Mouse (Mus musculus) embryonic facial prominence, embryonic 13.5 days (tissue): Measurements from ENCODE around the gene Rab37. TPM values are rescaled to one million over a fixed set of nuclear protein-coding genes. Genes with fewer than 3 reads are reported as not detected.

Source experiments
- ATAC-seq: fragments of 200-750 bp; cut with Nextera tagmentation; 2 replicates; pipeline ENCODE4 v1.8.0; 2017; ENCODE audit warnings: low read depth; ENCODE audit not compliant: insufficient number of reproducible peaks, insufficient read depth, low FRiP score, low TSS enrichment
- H3K27ac ChIP-seq: fragments of 300-500 bp; sonication (generic); 2 replicates; pipeline ENCODE4 v1.5.1; 2015; ENCODE audit warnings: moderate library complexity, mild to moderate bottlenecking, inconsistent platforms
- H3K27me3 ChIP-seq: fragments of 300-500 bp; sonication (generic); 2 replicates; pipeline ENCODE4 v1.6.1; 2015; ENCODE audit warnings: mild to moderate bottlenecking, inconsistent platforms
- H3K36me3 ChIP-seq: fragments of 300-500 bp; sonication (generic); 2 replicates; pipeline ENCODE4 v1.6.1; 2015; ENCODE audit warnings: mild to moderate bottlenecking, inconsistent platforms
- H3K4me1 ChIP-seq: fragments of 300-500 bp; sonication (generic); 2 replicates; pipeline ENCODE4 v1.6.1; 2015; ENCODE audit warnings: inconsistent platforms
- H3K4me2 ChIP-seq: fragments of 300-500 bp; sonication (generic); 2 replicates; pipeline ENCODE4 v1.6.1; 2015; ENCODE audit warnings: moderate library complexity, mild to moderate bottlenecking, inconsistent platforms
- H3K4me3 ChIP-seq: fragments of 300-500 bp; sonication (generic); 2 replicates; pipeline ENCODE4 v1.5.1; 2015; ENCODE audit warnings: mild to moderate bottlenecking, inconsistent platforms
- H3K9ac ChIP-seq: fragments of 300-500 bp; sonication (generic); 2 replicates; pipeline ENCODE4 v1.6.1; 2015; ENCODE audit warnings: mild to moderate bottlenecking, inconsistent platforms
- H3K9me3 ChIP-seq: fragments of 300-500 bp; sonication (generic); 2 replicates; pipeline ENCODE4 v1.6.1; 2016; ENCODE audit warnings: inconsistent platforms
- WGBS: fragments of 180-500 bp; shearing (Covaris S2); methylation state at CpG from one replicate; pipeline ENCODE4 v1.1.7; 2015; ENCODE audit warnings: mixed read lengths; 5-methylcytosine and 5-hydroxymethylcytosine counted together
- polyA plus RNA-seq: library from polyadenylated mRNA; unstranded; fragments of >200 nt; fragmentation: Nextera tagmentation; extraction: Ambion mirVana; gene quantifications from 2 replicates; pipeline ENCODE4 v1.2.1, GENCODE M21; 2015

Rab37 gene
- polyA plus RNA-seq, 1 experiment from 2014 or later, result 0.98 TPM

DNA sequence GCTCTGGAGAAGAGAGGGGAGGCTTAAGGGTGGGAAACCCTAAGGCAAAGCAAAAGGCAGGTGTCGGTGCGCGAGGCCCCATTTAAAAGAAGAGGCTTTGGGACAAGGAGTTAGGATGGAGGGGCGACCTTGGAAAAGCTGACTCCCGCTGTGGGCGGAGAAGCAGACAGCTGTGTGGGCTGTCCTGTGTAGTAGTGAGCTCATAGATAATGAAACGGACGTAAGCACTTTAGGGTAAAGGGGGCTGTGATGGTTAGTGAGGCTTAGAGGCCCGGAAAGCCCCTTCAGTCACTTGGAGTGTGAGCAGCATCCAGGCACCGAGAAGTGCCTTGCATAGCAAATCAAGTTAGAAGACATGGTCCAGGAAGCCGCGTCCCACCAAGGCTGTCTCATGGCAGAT, 96.5 kb downstream of the Rab37 start, which contains the start of gene Nat9:
Gene Nat9 (minus strand): TSS at position 167 of the 400 bp plus-strand sequence.
- H3K4me3 ChIP-seq, result peak within 1 kb of the TSS; percentile 62
- H3K9ac ChIP-seq, result peak within 1 kb of the TSS; percentile 80
- H3K4me1 ChIP-seq, result peaks cover 18% of the 10 kb centered on the region
- no peaks in the 10 kb centered on the region for H3K9me3 ChIP-seq
- 10% methylated on average over 12 of the region's 12 CpGs for WGBS
- no peak for ATAC-seq
- peak within 1 kb of the TSS; percentile 92 for H3K4me2 ChIP-seq
- peaks cover 13% of the 10 kb centered on the region for H3K36me3 ChIP-seq
- no peaks in the 10 kb centered on the region; the same call in 1 of the 2 replicates for H3K27me3 ChIP-seq
- H3K27ac ChIP-seq, result peak within 1 kb of the TSS; percentile 48; the same call in 1 of the 2 replicates

DNA sequence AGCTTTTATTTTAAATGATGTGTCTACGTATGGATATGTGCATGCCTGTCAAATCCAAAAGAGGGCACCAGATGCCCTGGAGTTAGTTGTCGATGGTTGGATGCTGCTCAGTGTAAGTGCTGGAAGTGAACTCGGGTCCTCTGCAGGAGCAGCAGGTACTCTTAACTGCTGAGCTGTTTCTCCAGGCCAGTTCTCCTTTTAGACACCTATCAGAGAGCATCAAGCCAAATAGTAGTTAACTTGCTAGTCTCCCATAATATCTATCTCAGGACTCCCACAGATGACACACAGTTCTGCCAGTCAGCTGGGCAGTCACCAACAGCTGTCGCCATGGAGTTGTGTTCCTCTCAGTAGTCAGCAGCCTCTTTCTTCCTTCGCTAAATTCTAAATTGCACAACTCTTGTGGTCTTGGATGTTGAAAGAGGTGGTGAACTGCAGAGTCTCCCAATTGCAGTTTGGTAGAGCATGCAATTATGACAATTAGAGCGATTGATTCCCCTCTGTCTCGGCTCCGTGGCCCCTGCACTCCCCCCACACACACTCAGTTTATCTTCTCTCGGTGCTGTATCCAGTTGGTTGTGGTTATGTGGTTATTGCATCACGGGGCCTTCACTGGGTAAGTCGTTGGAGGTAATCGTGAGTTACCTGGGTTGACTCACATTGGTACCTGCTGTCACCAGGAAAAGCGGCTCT, 97.5 kb downstream of the Rab37 start:
- H3K36me3 ChIP-seq, result peaks cover 13% of the 10 kb centered on the region
- no peaks in the 10 kb centered on the region; the same call in 1 of the 2 replicates for H3K27me3 ChIP-seq
- peak overlapping the region; percentile 92; the same call in 1 of the 2 replicates for H3K4me2 ChIP-seq
- no peaks in the 10 kb centered on the region for H3K9me3 ChIP-seq
- no peak for ATAC-seq
- H3K27ac ChIP-seq, result no peak overlapping the region
- H3K9ac ChIP-seq, result no peak overlapping the region
- 85% methylated on average over 13 of the region's 13 CpGs for WGBS
- no peak overlapping the region for H3K4me3 ChIP-seq
- H3K4me1 ChIP-seq, result peaks cover 18% of the 10 kb centered on the region

DNA sequence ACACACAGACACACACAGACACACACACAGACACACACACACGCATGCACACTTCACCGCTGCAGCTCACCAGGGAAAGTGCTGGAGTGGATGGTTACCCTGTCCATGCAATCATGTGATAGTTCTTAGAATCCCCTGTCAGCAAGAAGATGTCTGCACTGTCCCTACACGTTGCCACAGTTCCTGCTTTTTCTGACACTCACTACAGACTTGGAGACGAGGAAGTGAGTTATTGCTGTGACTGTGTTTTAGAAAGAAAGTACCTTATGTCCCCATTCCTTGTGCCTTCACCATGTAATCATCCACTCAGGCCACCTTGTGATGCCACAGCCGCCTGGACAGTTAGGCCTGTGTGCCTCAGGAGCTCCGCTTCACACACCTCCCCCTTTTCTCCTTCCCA, 98.1 kb downstream of the Rab37 start:
- Histone ChIP-seq H3K9me3 (no peaks in the 10 kb centered on the region), H3K36me3 (peaks cover 13% of the 10 kb centered on the region), H3K27me3 (no peaks in the 10 kb centered on the region; the same call in 1 of the 2 replicates), H3K27ac (no peak overlapping the region), H3K4me3 (no peak overlapping the region), H3K4me2 (no peak overlapping the region), H3K9ac (no peak overlapping the region), H3K4me1 (peaks cover 18% of the 10 kb centered on the region)
- 90% methylated on average over 6 of the region's 6 CpGs for WGBS
- no peak for ATAC-seq

DNA sequence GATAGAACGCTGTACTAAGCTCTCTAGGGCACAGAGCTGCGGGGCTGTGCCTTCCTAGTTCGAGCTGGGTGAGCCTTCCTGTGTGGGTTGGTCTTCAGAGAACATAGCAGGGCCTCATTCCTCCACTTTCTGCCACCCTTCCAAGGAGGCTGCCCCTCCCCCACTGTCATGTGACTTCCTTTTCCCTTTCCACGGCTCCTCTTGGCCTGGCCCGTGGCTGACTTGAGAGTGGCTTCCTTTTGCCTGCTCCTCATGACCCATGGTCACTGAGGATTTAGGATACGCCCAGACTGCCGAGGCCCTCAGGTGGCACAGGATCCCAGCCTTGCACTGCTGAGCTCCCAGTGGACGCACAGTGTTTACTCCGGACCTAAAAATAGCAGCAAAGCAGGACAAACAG, 100.9 kb downstream of the Rab37 start:
- peaks cover 9% of the 10 kb centered on the region for H3K4me1 ChIP-seq
- H3K4me3 ChIP-seq, result no peak overlapping the region
- WGBS, result 60% methylated on average over 9 of the region's 9 CpGs
- H3K27me3 ChIP-seq, result no peaks in the 10 kb centered on the region; the same call in 1 of the 2 replicates
- no peaks in the 10 kb centered on the region for H3K9me3 ChIP-seq
- no peak overlapping the region for H3K27ac ChIP-seq
- no peak overlapping the region for H3K4me2 ChIP-seq
- ATAC-seq, result no peak
- peaks cover 14% of the 10 kb centered on the region for H3K36me3 ChIP-seq
- H3K9ac ChIP-seq, result 0 out of 2 replicates have a peak overlapping the region, but pooled peaks have one; percentile 40

DNA sequence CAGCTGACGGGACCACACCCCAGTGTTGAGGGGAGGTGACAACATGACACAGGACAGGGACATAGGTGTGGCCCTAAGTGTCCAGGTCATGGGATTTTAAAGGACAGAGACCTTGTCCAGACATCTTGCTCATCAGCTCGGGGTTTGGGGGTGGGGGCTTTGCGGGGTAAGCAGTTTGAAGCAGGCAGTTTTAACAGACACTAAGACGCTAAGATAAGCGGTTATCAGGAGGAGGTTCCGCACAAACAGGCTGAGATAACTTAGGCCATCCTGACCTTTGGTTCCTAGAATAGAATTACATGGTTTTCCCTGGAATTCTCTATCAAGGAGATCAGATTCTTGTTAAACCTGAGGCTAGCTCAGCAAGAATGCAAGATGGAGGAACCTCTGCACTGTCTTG, 103.5 kb downstream of the Rab37 start:
- H3K36me3 ChIP-seq, result peaks cover 18% of the 10 kb centered on the region
- no peak for ATAC-seq
- no peaks in the 10 kb centered on the region for H3K9me3 ChIP-seq
- H3K27me3 ChIP-seq, result no peaks in the 10 kb centered on the region
- H3K4me2 ChIP-seq, result no peak overlapping the region
- no peak overlapping the region for H3K27ac ChIP-seq
- 0 out of 2 replicates have a peak, but pooled peaks cover 2% of the 10 kb centered on the region for H3K4me1 ChIP-seq
- no peak overlapping the region for H3K9ac ChIP-seq
- 91% methylated on average over 6 of the region's 6 CpGs for WGBS
- H3K4me3 ChIP-seq, result no peak overlapping the region

DNA sequence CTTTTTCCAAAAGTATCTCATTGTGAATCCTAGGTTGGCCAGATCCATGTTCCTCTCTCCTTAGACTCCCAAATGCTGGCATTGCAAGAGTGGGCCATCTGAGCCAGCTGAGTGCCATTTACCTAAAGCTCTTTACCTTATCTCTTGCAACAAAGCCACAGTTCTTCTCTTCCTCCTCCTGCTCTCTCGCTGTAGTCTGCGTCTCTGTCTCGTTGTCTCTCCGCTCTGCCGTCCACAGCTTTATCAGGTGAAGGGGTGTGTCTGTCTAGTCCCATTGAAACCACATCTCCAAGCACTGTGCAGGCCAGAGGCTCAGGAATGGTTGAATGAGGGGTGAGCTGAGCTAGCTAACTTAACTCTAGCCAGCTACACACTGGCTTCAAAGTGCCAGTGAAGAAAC, 104.7 kb downstream of the Rab37 start:
- Histone ChIP-seq H3K9me3 (no peaks in the 10 kb centered on the region), H3K4me2 (no peak overlapping the region), H3K36me3 (peaks cover 23% of the 10 kb centered on the region), H3K4me3 (no peak overlapping the region), H3K27me3 (no peaks in the 10 kb centered on the region), H3K9ac (no peak overlapping the region), H3K4me1 (0 out of 2 replicates have a peak, but pooled peaks cover 2% of the 10 kb centered on the region), H3K27ac (no peak overlapping the region)
- 89% methylated on average over 5 of the region's 5 CpGs for WGBS
- ATAC-seq, result no peak

DNA sequence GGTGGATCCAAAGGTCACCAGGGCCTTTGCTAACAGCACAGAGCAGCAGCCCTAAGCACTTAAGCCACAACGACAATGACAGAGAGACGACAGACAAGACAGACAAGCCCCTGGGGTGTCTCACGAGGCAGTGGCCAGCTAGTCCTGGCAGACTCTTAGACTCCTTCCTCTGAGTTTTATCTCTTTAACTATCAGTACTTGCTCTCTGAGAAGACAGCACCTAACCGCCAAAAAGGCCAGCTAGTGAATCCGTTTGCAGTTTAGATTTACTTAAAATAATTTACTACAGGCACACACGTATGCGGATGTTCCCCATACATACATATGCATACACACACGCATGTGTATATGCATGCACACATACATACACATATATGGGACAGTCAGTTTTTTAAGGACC, 106.3 kb downstream of the Rab37 start:
- H3K36me3 ChIP-seq, result peaks cover 28% of the 10 kb centered on the region; the same call in 1 of the 2 replicates
- H3K4me1 ChIP-seq, result no peaks in the 10 kb centered on the region
- no peak overlapping the region for H3K9ac ChIP-seq
- H3K4me2 ChIP-seq, result no peak overlapping the region
- H3K27me3 ChIP-seq, result no peaks in the 10 kb centered on the region
- WGBS, result 80% methylated on average over 8 of the region's 8 CpGs
- H3K27ac ChIP-seq, result no peak overlapping the region
- ATAC-seq, result no peak
- no peaks in the 10 kb centered on the region for H3K9me3 ChIP-seq
- no peak overlapping the region for H3K4me3 ChIP-seq

DNA sequence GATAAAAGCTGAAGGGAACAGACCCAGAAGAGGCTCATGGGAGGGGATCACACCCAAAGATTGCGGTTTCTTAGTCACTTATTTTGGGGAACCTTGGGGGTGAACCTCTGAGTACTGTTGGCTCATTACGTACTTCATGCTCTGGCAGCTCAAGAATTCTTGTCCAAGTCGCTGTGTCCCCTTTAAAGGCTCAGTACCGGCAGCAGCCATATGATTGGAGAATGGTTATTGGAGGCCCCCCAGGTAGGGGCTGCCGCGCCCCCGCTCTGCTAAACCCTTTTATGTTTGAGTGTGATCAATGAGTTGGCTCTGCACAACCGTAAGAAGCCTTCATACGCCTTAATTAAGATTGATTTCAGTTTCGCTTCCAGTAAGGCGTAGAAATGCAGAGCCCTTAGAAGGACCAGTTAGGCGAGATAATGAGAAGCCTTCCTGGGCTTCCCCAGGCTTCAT, 107.7 kb downstream of the Rab37 start:
- Histone ChIP-seq H3K4me1 (no peaks in the 10 kb centered on the region), H3K36me3 (peaks cover 28% of the 10 kb centered on the region), H3K27me3 (no peaks in the 10 kb centered on the region), H3K27ac (no peak overlapping the region), H3K9me3 (no peaks in the 10 kb centered on the region), H3K4me3 (no peak overlapping the region), H3K9ac (no peak overlapping the region), H3K4me2 (no peak overlapping the region)
- 72% methylated on average over 12 of the region's 12 CpGs for WGBS
- no peak for ATAC-seq

DNA sequence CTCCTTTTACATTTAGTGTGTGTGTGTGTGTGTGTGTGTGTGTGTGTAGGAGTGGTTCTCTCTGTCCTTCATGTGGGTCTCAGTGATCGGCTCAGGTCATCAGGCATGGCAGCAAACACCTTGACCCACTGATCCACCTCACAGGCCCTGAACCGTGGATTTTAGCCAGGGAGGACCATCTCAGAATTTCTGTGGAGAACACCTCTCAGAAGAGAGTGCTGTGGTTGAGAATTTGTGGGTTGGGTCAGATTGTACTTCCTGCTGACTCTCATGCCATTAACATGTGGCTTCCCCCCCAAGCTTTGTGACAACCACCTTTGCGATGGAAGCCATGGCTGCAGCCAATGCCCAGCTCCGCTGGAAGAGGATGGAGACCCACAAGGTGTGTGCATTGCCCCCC, 109.3 kb downstream of the Rab37 start:
- no peak for ATAC-seq
- Histone ChIP-seq H3K4me1 (no peaks in the 10 kb centered on the region), H3K4me3 (no peak overlapping the region), H3K27ac (no peak overlapping the region), H3K9ac (0 out of 2 replicates have a peak overlapping the region, but pooled peaks have one; percentile 27), H3K4me2 (no peak overlapping the region), H3K9me3 (no peaks in the 10 kb centered on the region), H3K27me3 (no peaks in the 10 kb centered on the region), H3K36me3 (peaks cover 36% of the 10 kb centered on the region)
- 91% methylated on average over 4 of the region's 4 CpGs for WGBS

DNA sequence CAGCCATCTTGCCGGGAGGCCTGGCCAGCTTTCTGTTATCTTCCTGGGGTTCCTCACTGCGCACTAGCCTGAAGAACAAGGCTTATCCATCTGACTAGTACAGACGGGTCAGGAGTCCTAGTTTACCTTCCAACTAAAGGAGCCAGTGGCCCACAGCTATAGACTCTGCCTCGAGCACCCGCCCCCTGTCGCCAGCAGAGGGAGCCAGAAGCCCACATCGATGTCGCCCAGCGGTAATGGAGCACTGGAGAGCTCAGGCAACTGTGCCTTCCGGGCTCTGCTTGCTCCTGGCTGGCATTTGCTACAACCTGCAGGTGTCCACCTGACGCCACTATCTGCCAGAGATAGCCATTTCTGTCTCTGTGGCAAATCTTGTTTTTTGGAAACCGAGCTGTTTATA, 111.1 kb downstream of the Rab37 start:
- Histone ChIP-seq H3K27me3 (no peaks in the 10 kb centered on the region), H3K4me1 (no peaks in the 10 kb centered on the region), H3K9me3 (no peaks in the 10 kb centered on the region), H3K36me3 (peaks cover 50% of the 10 kb centered on the region), H3K9ac (no peak overlapping the region), H3K4me2 (no peak overlapping the region), H3K4me3 (no peak overlapping the region), H3K27ac (no peak overlapping the region)
- no peak for ATAC-seq
- WGBS, result 12% methylated on average over 12 of the region's 12 CpGs

DNA sequence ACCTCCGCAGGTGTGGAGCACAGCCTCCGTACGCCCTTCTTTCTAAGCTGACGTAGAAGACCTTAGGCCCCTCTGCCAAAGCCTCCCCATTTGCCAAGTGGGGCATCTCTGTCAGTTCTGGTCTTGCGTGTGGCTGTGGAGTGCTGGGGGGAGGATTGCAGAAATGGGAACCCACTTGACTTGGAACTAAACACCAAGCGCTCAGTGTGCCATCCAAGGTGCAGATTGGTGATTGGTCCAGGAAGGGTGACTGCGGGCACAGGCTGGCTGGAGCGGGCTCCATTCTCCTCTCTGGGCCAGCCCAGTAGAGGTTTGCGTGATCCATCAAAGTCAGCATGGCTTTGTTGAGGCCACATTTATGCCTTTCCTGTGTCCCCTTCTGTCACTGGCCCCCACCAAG, 111.5 kb downstream of the Rab37 start:
- WGBS, result 93% methylated on average over 9 of the region's 9 CpGs
- Histone ChIP-seq H3K4me3 (no peak overlapping the region), H3K27me3 (no peaks in the 10 kb centered on the region), H3K4me1 (no peaks in the 10 kb centered on the region), H3K4me2 (no peak overlapping the region), H3K9me3 (no peaks in the 10 kb centered on the region), H3K9ac (no peak overlapping the region), H3K27ac (no peak overlapping the region), H3K36me3 (peaks cover 50% of the 10 kb centered on the region)
- no peak for ATAC-seq

DNA sequence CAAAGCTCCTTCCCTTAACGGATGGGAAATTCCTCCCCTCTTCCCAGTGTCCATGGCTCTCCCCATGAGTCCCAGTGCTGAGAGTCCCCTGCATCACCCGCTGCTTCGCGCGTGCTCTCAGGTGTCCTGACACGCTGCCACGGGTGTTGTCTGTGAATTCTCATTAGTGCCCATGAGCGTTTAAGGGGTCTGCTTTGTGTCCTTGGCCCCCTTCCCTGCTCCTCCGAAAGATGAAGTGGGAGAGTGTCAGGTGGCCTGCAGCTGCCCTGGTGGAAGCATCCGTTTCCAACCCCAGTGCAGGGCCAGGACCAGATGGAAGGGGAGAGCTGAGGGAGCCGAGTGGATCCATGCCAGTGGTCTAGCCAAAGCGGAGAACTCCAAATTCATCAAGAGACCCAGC, 116.9 kb downstream of the Rab37 start:
- Histone ChIP-seq H3K9ac (no peak overlapping the region), H3K4me1 (0 out of 2 replicates have a peak, but pooled peaks cover 7% of the 10 kb centered on the region), H3K36me3 (peaks cover 37% of the 10 kb centered on the region), H3K4me2 (no peak overlapping the region), H3K27ac (no peak overlapping the region), H3K4me3 (no peak overlapping the region), H3K27me3 (no peaks in the 10 kb centered on the region), H3K9me3 (no peaks in the 10 kb centered on the region)
- no peak for ATAC-seq
- 82% methylated on average over 12 of the region's 12 CpGs for WGBS
